Mouse (Mus musculus) forebrain, embryonic 16.5 days (tissue): ENCODE data around the gene Cnot8. TPM values are rescaled to one million over a fixed set of nuclear protein-coding genes. Genes with fewer than 3 reads are reported as not detected.

Source experiments
- ATAC-seq: fragments of 200-750 bp; cut with Nextera tagmentation; 2 replicates; pipeline ENCODE4 v1.8.0; 2017; ENCODE audit warnings: mild to moderate bottlenecking, moderate library complexity
- H3K27ac ChIP-seq: fragments of 300-500 bp; sonication (generic); 2 replicates; pipeline ENCODE4 v1.5.1; 2014; ENCODE audit warnings: low read length, control low read depth
- H3K27me3 ChIP-seq: fragments of 300-500 bp; sonication (generic); replicated peaks from 2 replicates; pipeline ENCODE4 v1.6.1; 2014; ENCODE audit warnings: low read length; ENCODE audit not compliant: control insufficient read depth, insufficient read depth
- H3K36me3 ChIP-seq: fragments of 300-500 bp; sonication (generic); 2 replicates; pipeline ENCODE4 v1.6.1; 2014; ENCODE audit not compliant: control insufficient read depth, insufficient read depth
- H3K4me1 ChIP-seq: fragments of 300-500 bp; sonication (generic); replicated peaks from 2 replicates; pipeline ENCODE4 v1.6.1; 2014; ENCODE audit warnings: low read length; ENCODE audit not compliant: control insufficient read depth, insufficient read depth
- H3K4me2 ChIP-seq: fragments of 300-500 bp; sonication (generic); 2 replicates; pipeline ENCODE4 v1.6.1; 2014; ENCODE audit warnings: mild to moderate bottlenecking, low read length, control low read depth
- H3K4me3 ChIP-seq: fragments of 300-500 bp; sonication (generic); replicated peaks from 2 replicates; pipeline ENCODE4 v1.5.1; 2014; ENCODE audit warnings: mild to moderate bottlenecking, low read length, control low read depth
- H3K9ac ChIP-seq: fragments of 300-500 bp; sonication (generic); replicated peaks from 2 replicates; pipeline ENCODE4 v1.6.1; 2014; ENCODE audit warnings: low read depth, low read length, control low read depth
- H3K9me3 ChIP-seq: fragments of 300-500 bp; sonication (generic); 2 replicates; pipeline ENCODE4 v1.6.1; 2016; ENCODE audit warnings: low read length; ENCODE audit not compliant: control insufficient read depth
- WGBS: fragments of 180-500 bp; shearing (Covaris S2); extraction: QIAGEN DNeasy Blood & Tissue Kit; methylation state at CpG from one replicate; pipeline ENCODE4 v1.1.7; 2014; 5-methylcytosine and 5-hydroxymethylcytosine counted together
- polyA plus RNA-seq: library from polyadenylated mRNA; unstranded; fragments of >200 nt; fragmentation: Nextera tagmentation; extraction: Ambion mirVana; gene quantifications from 2 replicates; pipeline ENCODE4 v1.2.1, GENCODE M21; 2015

The Cnot8 gene
- polyA plus RNA-seq, 1 experiment from 2014 or later, result 141 TPM

GRCm38 (mm10) chr11:58121351-58121750, 17.4 kb downstream of the Cnot8 start:
- Histone ChIP-seq H3K4me2 (no peak overlapping the region), H3K27me3 (no peaks in the 10 kb centered on the region), H3K4me3 (no peak overlapping the region), H3K9me3 (no peaks in the 10 kb centered on the region), H3K27ac (no peak overlapping the region), H3K4me1 (no peaks in the 10 kb centered on the region), H3K36me3 (peaks cover 26% of the 10 kb centered on the region), H3K9ac (no peak overlapping the region)
- WGBS, result 95% methylated on average over 9 of the region's 9 CpGs
- no peak for ATAC-seq

GRCm38 (mm10) chr11:58123711-58124110, 19.8 kb downstream of the Cnot8 start:
- no peaks in the 10 kb centered on the region for H3K4me1 ChIP-seq
- no peaks in the 10 kb centered on the region for H3K27me3 ChIP-seq
- no peak overlapping the region for H3K4me2 ChIP-seq
- no peak for ATAC-seq
- H3K9me3 ChIP-seq, result no peaks in the 10 kb centered on the region
- H3K4me3 ChIP-seq, result no peak overlapping the region
- H3K36me3 ChIP-seq, result peaks cover 24% of the 10 kb centered on the region
- no peak overlapping the region for H3K27ac ChIP-seq
- WGBS, result 92% methylated on average over 2 of the region's 2 CpGs
- H3K9ac ChIP-seq, result no peak overlapping the region

GRCm38 (mm10) chr11:58125021-58125420, 21.1 kb downstream of the Cnot8 start:
- Histone ChIP-seq H3K27me3 (no peaks in the 10 kb centered on the region), H3K4me3 (no peak overlapping the region), H3K4me1 (no peaks in the 10 kb centered on the region), H3K27ac (no peak overlapping the region), H3K9ac (no peak overlapping the region), H3K36me3 (peaks cover 17% of the 10 kb centered on the region), H3K9me3 (no peaks in the 10 kb centered on the region), H3K4me2 (no peak overlapping the region)
- 89% methylated on average over 11 of the region's 11 CpGs for WGBS
- no peak for ATAC-seq

- 72% methylated on average over 7 of the region's 7 CpGs for WGBS
- Histone ChIP-seq H3K4me1 (no peaks in the 10 kb centered on the region), H3K36me3 (peaks cover 15% of the 10 kb centered on the region; the same call in 1 of the 2 replicates), H3K4me3 (no peak overlapping the region), H3K4me2 (no peak overlapping the region), H3K9me3 (no peaks in the 10 kb centered on the region), H3K9ac (no peak overlapping the region), H3K27me3 (no peaks in the 10 kb centered on the region), H3K27ac (no peak overlapping the region)
- ATAC-seq, result no peak
Measured at GRCm38 (mm10) chr11:58126397-58127160, 22.6 kb downstream of the Cnot8 start.

GRCm38 (mm10) chr11:58127544-58127943, 23.6 kb downstream of the Cnot8 start:
- peaks cover 15% of the 10 kb centered on the region; the same call in 1 of the 2 replicates for H3K36me3 ChIP-seq
- H3K4me2 ChIP-seq, result no peak overlapping the region
- no peaks in the 10 kb centered on the region for H3K9me3 ChIP-seq
- no peak overlapping the region for H3K4me3 ChIP-seq
- H3K4me1 ChIP-seq, result no peaks in the 10 kb centered on the region
- no peak for ATAC-seq
- WGBS, result 85% methylated on average over 2 of the region's 2 CpGs
- H3K9ac ChIP-seq, result no peak overlapping the region
- H3K27ac ChIP-seq, result no peak overlapping the region
- H3K27me3 ChIP-seq, result no peaks in the 10 kb centered on the region

GRCm38 (mm10) chr11:58129302-58129843, 25.4 kb downstream of the Cnot8 start:
- H3K4me1 ChIP-seq, result no peaks in the 10 kb centered on the region
- no peak overlapping the region for H3K9ac ChIP-seq
- 80% methylated on average over 6 of the region's 6 CpGs for WGBS
- H3K27me3 ChIP-seq, result no peaks in the 10 kb centered on the region
- H3K36me3 ChIP-seq, result peaks cover 21% of the 10 kb centered on the region
- no peak for ATAC-seq
- H3K27ac ChIP-seq, result no peak overlapping the region
- H3K4me3 ChIP-seq, result no peak overlapping the region
- no peak overlapping the region for H3K4me2 ChIP-seq
- H3K9me3 ChIP-seq, result no peaks in the 10 kb centered on the region

- Histone ChIP-seq H3K9ac (no peak overlapping the region), H3K27ac (no peak overlapping the region), H3K4me1 (no peaks in the 10 kb centered on the region), H3K9me3 (no peaks in the 10 kb centered on the region), H3K36me3 (peaks cover 19% of the 10 kb centered on the region), H3K4me3 (no peak overlapping the region), H3K4me2 (no peak overlapping the region), H3K27me3 (no peaks in the 10 kb centered on the region)
- no peak for ATAC-seq
- WGBS, result 94% methylated on average over 3 of the region's 3 CpGs
Measured at GRCm38 (mm10) chr11:58132026-58132425, 28.1 kb downstream of the Cnot8 start.

- no peaks in the 10 kb centered on the region for H3K27me3 ChIP-seq
- no peaks in the 10 kb centered on the region for H3K9me3 ChIP-seq
Measured at GRCm38 (mm10) chr11:58134869-58135268, 30.9 kb downstream of the Cnot8 start.

GRCm38 (mm10) chr11:58135296-58135695, 31.3 kb downstream of the Cnot8 start:
- Histone ChIP-seq H3K4me1 (no peaks in the 10 kb centered on the region), H3K9me3 (no peaks in the 10 kb centered on the region), H3K36me3 (peaks cover 23% of the 10 kb centered on the region), H3K27ac (no peak overlapping the region), H3K27me3 (no peaks in the 10 kb centered on the region), H3K9ac (no peak overlapping the region), H3K4me3 (no peak overlapping the region), H3K4me2 (no peak overlapping the region)
- ATAC-seq, result no peak

More at GRCm38 (mm10) chr11:58134869-58135268, 30.9 kb downstream of the Cnot8 start:
- ATAC-seq, result no peak
- Histone ChIP-seq H3K9ac (no peak overlapping the region), H3K27ac (no peak overlapping the region), H3K4me1 (no peaks in the 10 kb centered on the region), H3K4me3 (no peak overlapping the region), H3K36me3 (peaks cover 23% of the 10 kb centered on the region), H3K4me2 (no peak overlapping the region)
